Mouse (Mus musculus) heart, embryonic 16.5 days (tissue): ENCODE results near the gene Sh3pxd2a. TPM values are rescaled to one million over a fixed set of nuclear protein-coding genes. Genes with fewer than 3 reads are reported as not detected.
A peak's percentile ranks its signal among the peaks of the same experiment; 100 is the strongest.

Experiments used
- ATAC-seq: fragments of 200-750 bp; cut with Nextera tagmentation; replicated peaks from 2 replicates; pipeline ENCODE4 v1.8.0; 2017; ENCODE audit warnings: moderate number of reproducible peaks; ENCODE audit not compliant: insufficient read depth, low FRiP score; ENCODE audit errors: extremely low read depth
- H3K27ac ChIP-seq: fragments of 300-500 bp; sonication (generic); 2 replicates; pipeline ENCODE4 v1.5.1; 2014; ENCODE audit warnings: mild to moderate bottlenecking, low read length, control low read depth, moderate library complexity
- H3K27me3 ChIP-seq: fragments of 300-500 bp; sonication (generic); 2 replicates; pipeline ENCODE4 v1.6.1; 2014; ENCODE audit warnings: low read length, mixed read lengths; ENCODE audit not compliant: control insufficient read depth, insufficient read depth
- H3K36me3 ChIP-seq: fragments of 300-500 bp; sonication (generic); 2 replicates; pipeline ENCODE4 v1.6.1; 2014; ENCODE audit not compliant: control insufficient read depth, insufficient read depth
- H3K4me1 ChIP-seq: fragments of 300-500 bp; sonication (generic); 2 replicates; pipeline ENCODE4 v1.6.1; 2014; ENCODE audit warnings: low read length, mixed read lengths; ENCODE audit not compliant: control insufficient read depth, insufficient read depth
- H3K4me2 ChIP-seq: fragments of 300-500 bp; sonication (generic); 2 replicates; pipeline ENCODE4 v1.6.1; 2014; ENCODE audit warnings: low read depth, mild to moderate bottlenecking, control low read depth, low read length
- H3K4me3 ChIP-seq: fragments of 300-500 bp; sonication (generic); 2 replicates; pipeline ENCODE4 v1.5.1; 2014; ENCODE audit warnings: mild to moderate bottlenecking, control low read depth, low read length
- H3K9ac ChIP-seq: fragments of 300-500 bp; sonication (generic); 2 replicates; pipeline ENCODE4 v1.6.1; 2014; ENCODE audit warnings: low read length, control low read depth
- H3K9me3 ChIP-seq: fragments of 300-500 bp; sonication (generic); replicated peaks from 2 replicates; pipeline ENCODE4 v1.6.1; 2016; ENCODE audit warnings: low read length; ENCODE audit not compliant: control insufficient read depth
- WGBS: fragments of 180-500 bp; shearing (Covaris S2); extraction: QIAGEN DNeasy Blood & Tissue Kit; methylation state at CpG from one replicate; pipeline ENCODE4 v1.1.7; 2014; 5-methylcytosine and 5-hydroxymethylcytosine counted together
- polyA plus RNA-seq: library from polyadenylated mRNA; unstranded; fragments of >200 nt; fragmentation: Nextera tagmentation; extraction: Ambion mirVana; gene quantifications from 2 replicates; pipeline ENCODE4 v1.2.1, GENCODE M21; 2015

Sh3pxd2a gene
- polyA plus RNA-seq, 1 experiment from 2014 or later: 4.5 TPM

DNA sequence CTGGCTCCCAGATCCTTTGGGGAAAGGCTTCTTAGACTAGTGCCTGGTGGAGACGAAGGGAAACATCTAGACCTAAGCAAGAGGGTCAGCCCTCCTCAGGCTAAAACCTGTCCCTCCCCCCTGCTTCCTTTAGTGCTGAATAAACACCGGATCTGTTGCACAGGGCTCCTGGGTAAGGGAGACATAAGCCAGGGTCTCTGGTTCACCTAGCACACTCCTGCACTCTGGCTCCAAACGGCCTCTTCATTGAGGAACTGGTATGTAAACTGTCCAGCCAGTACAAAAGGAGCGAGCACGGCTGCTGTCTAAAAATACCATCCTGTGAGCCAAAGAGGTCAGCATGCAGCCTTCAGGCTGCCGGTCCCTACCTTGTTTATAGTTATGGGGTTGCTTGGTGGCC, 76.8 kb downstream of the Sh3pxd2a start:
- WGBS: 19% methylated on average over 6 of the region's 6 CpGs
- no peaks in the 10 kb centered on the region for H3K27me3 ChIP-seq
- no peak overlapping the region for H3K4me3 ChIP-seq
- H3K4me1 ChIP-seq: peaks cover 32% of the 10 kb centered on the region
- H3K9ac ChIP-seq: peak overlapping the region; percentile 39
- no peaks in the 10 kb centered on the region for H3K36me3 ChIP-seq
- H3K9me3 ChIP-seq: no peaks in the 10 kb centered on the region
- peak; percentile 63 for ATAC-seq
- peak overlapping the region; percentile 23; the same call in 1 of the 2 replicates for H3K4me2 ChIP-seq
- peak overlapping the region; percentile 89 for H3K27ac ChIP-seq

DNA sequence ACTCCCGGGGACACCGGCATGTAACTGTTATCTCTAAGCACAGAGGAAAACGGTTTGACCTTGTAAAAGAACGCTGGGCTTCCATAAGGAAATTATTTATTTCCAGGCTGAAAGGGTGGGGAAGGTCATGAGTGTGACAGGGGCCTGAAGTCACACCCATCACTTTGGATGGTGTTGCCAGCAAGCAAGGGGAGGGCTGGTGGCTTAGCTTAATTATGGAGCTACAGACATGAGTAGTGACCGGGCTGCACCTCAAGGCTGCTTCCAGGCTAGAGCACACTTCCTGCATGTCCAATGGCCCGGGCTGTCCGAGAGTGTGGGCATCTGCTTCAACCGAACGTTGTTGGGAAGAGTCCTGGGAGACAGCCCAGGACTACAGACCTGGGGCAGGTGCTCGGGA, 78.2 kb downstream of the Sh3pxd2a start:
- Histone ChIP-seq H3K36me3 (no peaks in the 10 kb centered on the region), H3K4me1 (peaks cover 30% of the 10 kb centered on the region), H3K4me3 (no peak overlapping the region), H3K27me3 (no peaks in the 10 kb centered on the region), H3K9me3 (no peaks in the 10 kb centered on the region), H3K9ac (no peak overlapping the region; the same call in 1 of the 2 replicates), H3K27ac (peak overlapping the region; percentile 29; the same call in 1 of the 2 replicates), H3K4me2 (no peak overlapping the region)
- 52% methylated on average over 10 of the region's 10 CpGs for WGBS
- ATAC-seq: no peak; the same call in 1 of the 2 replicates

DNA sequence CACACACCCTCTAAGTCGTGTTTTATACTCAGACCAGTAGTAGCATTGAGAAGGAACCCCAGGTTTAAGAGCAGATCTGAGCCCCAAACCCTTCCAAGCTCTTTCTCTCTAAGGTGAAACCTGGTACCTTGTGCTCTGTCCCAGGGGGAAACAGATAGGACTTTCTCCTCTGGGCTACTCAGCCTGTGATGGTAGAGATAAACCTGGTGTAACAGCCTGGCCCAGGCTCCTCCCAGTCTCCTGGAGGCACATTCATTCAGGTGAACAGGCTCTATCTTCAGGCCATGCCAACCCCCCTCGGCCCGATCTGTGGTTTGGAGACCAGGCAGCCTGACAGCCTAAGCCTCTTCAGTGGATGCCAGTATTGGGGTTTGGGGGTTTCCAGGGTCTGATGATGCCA, 79.6 kb downstream of the Sh3pxd2a start:
- Histone ChIP-seq H3K4me2 (no peak overlapping the region), H3K9ac (no peak overlapping the region), H3K27ac (no peak overlapping the region), H3K36me3 (no peaks in the 10 kb centered on the region), H3K4me3 (no peak overlapping the region), H3K9me3 (no peaks in the 10 kb centered on the region), H3K4me1 (peaks cover 30% of the 10 kb centered on the region), H3K27me3 (no peaks in the 10 kb centered on the region)
- 77% methylated on average over 3 of the region's 3 CpGs for WGBS
- no peak for ATAC-seq

DNA sequence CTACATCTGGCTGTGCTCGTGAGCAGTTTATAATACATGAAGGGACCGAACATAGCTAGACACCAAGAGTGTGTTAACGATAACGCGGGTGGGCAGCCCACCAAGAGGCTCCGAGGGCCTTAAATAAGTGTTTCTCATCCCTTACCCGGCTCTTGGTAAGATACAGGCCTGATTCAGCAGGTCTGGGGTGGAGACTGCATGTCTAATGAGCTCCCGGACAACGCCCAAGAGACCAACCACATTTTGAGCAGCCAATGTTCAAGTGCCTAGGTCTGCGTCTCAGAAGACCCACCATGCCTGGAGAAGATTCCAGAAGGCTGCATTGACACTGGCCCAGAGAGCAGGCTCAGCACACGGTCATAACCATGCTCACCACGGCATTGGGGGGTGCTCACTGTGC, 80.2 kb downstream of the Sh3pxd2a start:
- H3K4me2 ChIP-seq: no peak overlapping the region
- H3K27me3 ChIP-seq: no peaks in the 10 kb centered on the region
- H3K9ac ChIP-seq: no peak overlapping the region
- H3K36me3 ChIP-seq: no peaks in the 10 kb centered on the region
- WGBS: 84% methylated on average over 12 of the region's 12 CpGs
- H3K4me3 ChIP-seq: no peak overlapping the region
- H3K4me1 ChIP-seq: peaks cover 31% of the 10 kb centered on the region
- ATAC-seq: no peak
- H3K9me3 ChIP-seq: no peaks in the 10 kb centered on the region
- H3K27ac ChIP-seq: no peak overlapping the region

DNA sequence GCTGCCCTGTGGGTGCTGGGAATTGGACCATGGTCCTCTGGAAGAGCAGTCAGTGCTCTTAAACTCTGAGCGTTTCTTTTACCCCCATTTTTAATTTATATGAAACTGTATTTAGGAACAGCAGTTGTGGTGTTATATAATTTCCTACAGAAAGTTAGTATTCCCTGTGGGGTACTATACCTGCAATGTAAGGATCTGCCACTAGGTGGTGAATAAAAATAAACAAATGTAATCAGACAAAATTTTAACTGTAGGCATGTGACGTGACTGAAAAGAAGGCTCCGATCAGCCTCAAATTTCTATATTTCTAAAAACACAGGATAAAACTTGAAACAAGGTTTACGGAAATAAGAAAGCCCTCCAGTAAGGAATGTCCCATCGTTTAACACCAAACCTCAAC, 81.9 kb downstream of the Sh3pxd2a start:
- no peak overlapping the region for H3K9ac ChIP-seq
- H3K9me3 ChIP-seq: no peaks in the 10 kb centered on the region
- no peak overlapping the region for H3K4me2 ChIP-seq
- H3K27me3 ChIP-seq: no peaks in the 10 kb centered on the region
- H3K36me3 ChIP-seq: no peaks in the 10 kb centered on the region
- H3K27ac ChIP-seq: no peak overlapping the region
- WGBS: 82% methylated on average over 5 of the region's 5 CpGs
- H3K4me3 ChIP-seq: no peak overlapping the region
- no peak for ATAC-seq
- peaks cover 20% of the 10 kb centered on the region for H3K4me1 ChIP-seq

DNA sequence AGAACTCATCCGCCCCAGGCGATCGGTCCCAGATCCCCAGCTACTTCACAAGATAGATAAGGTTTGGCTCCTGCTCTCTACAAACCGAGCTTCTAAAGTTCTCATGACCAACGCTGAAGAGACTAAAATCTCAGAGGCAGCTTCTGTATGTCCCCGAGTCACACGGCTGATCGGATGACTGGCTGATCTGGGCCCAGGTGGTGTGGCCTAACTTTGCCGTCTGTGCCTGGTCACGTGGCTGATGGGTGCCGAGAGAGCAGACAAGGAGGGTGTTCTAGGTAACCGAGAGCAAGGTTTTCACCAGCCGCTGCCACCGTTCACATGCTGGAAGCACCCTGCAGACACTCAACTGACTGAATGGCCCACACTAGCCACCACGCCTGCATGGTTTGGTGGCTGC, 83.2 kb downstream of the Sh3pxd2a start:
- no peak overlapping the region for H3K4me2 ChIP-seq
- no peaks in the 10 kb centered on the region for H3K27me3 ChIP-seq
- no peak for ATAC-seq
- no peak overlapping the region for H3K4me3 ChIP-seq
- H3K9me3 ChIP-seq: no peaks in the 10 kb centered on the region
- H3K27ac ChIP-seq: no peak overlapping the region
- H3K9ac ChIP-seq: no peak overlapping the region
- 66% methylated on average over 15 of the region's 15 CpGs for WGBS
- H3K36me3 ChIP-seq: no peaks in the 10 kb centered on the region
- H3K4me1 ChIP-seq: peaks cover 7% of the 10 kb centered on the region

DNA sequence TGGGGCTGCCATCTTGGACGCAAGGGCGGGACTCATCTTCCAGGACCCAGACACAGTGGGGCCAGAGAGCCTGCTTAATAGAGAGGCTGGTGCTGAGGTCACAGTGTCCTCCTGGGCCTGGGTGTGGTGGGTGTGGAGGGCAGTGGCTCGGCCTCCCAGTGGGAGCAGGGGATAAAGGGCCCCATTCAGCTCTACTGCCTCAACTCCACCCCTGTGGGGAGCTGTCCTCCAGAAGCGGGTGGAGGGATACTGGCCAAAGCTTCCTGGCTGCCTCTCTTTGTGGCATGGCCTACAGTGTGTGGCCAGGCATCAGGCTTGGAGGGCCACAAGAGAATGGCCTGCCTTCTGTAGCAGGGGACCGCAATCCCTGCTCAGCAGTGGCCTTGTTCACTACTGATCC, 85.1 kb downstream of the Sh3pxd2a start:
- Histone ChIP-seq H3K4me3 (no peak overlapping the region), H3K36me3 (no peaks in the 10 kb centered on the region), H3K9ac (no peak overlapping the region), H3K27ac (no peak overlapping the region), H3K4me2 (no peak overlapping the region), H3K27me3 (no peaks in the 10 kb centered on the region), H3K9me3 (no peaks in the 10 kb centered on the region), H3K4me1 (0 out of 2 replicates have a peak, but pooled peaks cover 2% of the 10 kb centered on the region)
- no peak for ATAC-seq
- 83% methylated on average over 5 of the region's 5 CpGs for WGBS

DNA sequence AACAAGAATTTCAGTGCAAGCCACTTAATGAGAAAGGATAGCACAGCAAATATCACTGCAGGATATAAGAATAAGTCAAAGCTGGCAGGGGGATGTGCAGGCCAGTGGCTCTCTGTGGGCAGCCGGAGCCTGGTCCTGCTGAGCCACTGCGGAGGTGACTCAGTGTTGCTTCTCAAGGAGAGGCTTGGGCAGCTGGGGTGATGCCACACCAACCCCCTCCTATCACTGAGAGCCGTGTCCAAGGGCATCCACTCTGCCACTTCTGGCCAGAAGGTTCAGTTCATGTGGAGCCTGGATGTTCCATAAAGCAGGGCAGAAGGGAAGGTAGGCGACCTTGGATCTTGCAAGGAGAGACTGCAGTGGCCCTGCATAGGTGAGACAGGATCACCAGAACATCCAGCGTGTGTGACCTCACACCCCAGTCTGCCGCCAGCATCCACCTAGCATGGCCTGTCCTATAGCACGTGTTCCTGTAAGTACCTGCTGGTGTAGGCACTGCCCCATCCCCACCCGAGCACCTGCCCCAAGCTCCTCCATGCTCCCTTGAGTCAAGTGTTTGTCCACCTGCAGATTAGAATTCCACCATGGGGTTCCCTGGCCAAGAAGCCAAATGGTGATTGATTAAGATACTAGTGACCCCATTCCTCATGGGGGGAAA, 89.2 kb downstream of the Sh3pxd2a start:
- no peak overlapping the region for H3K9ac ChIP-seq

DNA sequence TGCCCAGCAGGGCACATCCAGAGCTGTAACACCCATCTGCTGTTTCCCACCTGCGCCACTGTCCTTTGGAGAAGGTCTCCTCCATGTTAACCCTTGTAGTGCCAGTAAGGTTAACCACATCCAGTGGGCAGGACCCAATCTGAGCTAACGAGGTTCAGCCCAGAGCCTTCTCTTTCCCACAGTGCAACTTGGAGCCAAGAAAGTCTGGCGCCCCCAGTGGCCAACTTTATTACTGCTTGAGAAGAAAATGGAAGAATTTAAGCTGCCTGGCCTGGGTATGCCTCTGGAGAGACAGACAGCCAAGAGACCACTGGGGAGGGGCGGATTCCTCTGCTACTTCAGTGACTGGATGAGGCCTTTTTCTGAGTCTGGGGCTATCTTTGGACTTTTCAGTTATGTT, 89.8 kb downstream of the Sh3pxd2a start:
- Histone ChIP-seq H3K4me2 (no peak overlapping the region), H3K4me1 (peaks cover 6% of the 10 kb centered on the region; the same call in 1 of the 2 replicates), H3K36me3 (no peaks in the 10 kb centered on the region), H3K9ac (no peak overlapping the region), H3K27ac (no peak overlapping the region), H3K27me3 (no peaks in the 10 kb centered on the region), H3K9me3 (0 out of 2 replicates have a peak, but pooled peaks cover 3% of the 10 kb centered on the region), H3K4me3 (no peak overlapping the region)
- no peak for ATAC-seq
- 45% methylated on average over 4 of the region's 4 CpGs for WGBS

More for the DNA sequence above, 89.2 kb downstream of the Sh3pxd2a start:
- 87% methylated on average over 8 of the region's 8 CpGs for WGBS
- H3K9me3 ChIP-seq: 0 out of 2 replicates have a peak, but pooled peaks cover 3% of the 10 kb centered on the region
- no peak overlapping the region for H3K4me2 ChIP-seq
- no peak overlapping the region for H3K27ac ChIP-seq
- H3K4me1 ChIP-seq: 0 out of 2 replicates have a peak, but pooled peaks cover 2% of the 10 kb centered on the region
- ATAC-seq: no peak
- H3K36me3 ChIP-seq: no peaks in the 10 kb centered on the region
- H3K27me3 ChIP-seq: no peaks in the 10 kb centered on the region
- no peak overlapping the region for H3K4me3 ChIP-seq
